Mouse (Mus musculus): ENCODE data around the gene Slc25a4.
"Not testable (repeated sequence)": the region's sequence is repeated elsewhere in the genome, so short reads cannot be mapped to it uniquely, and the experiment has no call there.

Gene Slc25a4

GRCm38 (mm10) chr8:46210404-46211315 is at the start of gene Slc25a4:
TSS of gene Slc25a4 (minus strand) at chr8:46211284.
- DNase-seq (ENCODE audit: low read depth, low spot score), result peak; percentile 97

GRCm38 (mm10) chr8:46257921-46258682 is 47.0 kb upstream of the Slc25a4 start:
- DNase-seq (ENCODE audit: low read depth, low spot score), result no peak

DNA sequence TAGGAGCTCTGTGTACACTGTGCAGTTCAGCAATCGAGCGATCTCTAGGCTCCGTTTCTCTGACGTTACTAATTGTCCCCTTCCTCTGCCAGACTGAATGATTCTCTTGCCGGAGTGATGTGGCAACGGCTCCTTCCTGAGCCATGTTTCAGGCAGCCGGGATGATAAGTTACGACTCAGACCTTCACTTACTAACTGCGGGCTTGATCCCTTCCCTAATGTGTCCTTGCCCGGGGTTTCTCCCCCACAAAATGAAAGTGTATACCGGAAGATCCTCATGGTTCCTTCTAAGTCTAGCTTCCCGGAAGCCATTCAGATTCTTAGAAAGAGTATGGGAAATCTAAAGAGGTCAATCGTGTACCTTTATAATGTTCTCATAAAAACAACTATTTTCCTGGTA is 41.4 kb upstream of the Slc25a4 start:
- DNase-seq (ENCODE audit: low read depth, low spot score), result no peak

GRCm38 (mm10) chr8:46251561-46251960 is 40.5 kb upstream of the Slc25a4 start:
- DNase-seq (ENCODE audit: low read depth, low spot score), result no peak

- no peak for DNase-seq (ENCODE audit: low read depth, low spot score)
Measured at GRCm38 (mm10) chr8:46246346-46246745, 35.3 kb upstream of the Slc25a4 start.

DNA sequence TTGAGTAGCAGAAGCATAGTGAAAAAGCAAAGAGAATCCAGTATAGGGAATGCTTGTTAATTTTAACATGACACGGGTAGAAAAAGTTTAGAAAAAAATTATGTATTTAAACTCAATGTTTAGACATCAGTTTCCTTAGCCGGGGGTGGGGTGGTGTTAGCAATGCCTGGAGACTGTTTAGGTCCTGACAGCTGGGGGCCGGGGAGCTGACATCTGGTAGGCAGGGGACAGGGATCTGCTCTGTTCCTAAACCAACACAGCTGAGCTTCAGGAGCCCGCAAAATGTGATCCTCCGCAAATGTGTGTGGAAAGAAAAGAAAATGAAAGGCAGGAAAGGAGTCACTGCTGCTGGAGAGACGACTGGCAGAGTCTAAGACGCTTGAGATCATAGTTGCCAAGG is 31.9 kb upstream of the Slc25a4 start:
- no peak for DNase-seq (ENCODE audit: low read depth, low spot score)

GRCm38 (mm10) chr8:46241568-46242374 is 30.7 kb upstream of the Slc25a4 start:
- peak; percentile 75 for DNase-seq (ENCODE audit: low read depth, low spot score)

- peak; percentile 46 for DNase-seq (ENCODE audit: low read depth, low spot score)
Measured at GRCm38 (mm10) chr8:46236441-46237223, 25.5 kb upstream of the Slc25a4 start.

GRCm38 (mm10) chr8:46234736-46235135 is 23.7 kb upstream of the Slc25a4 start:
- DNase-seq (ENCODE audit: low read depth, low spot score), result no peak

- DNase-seq (ENCODE audit: low read depth, low spot score), result no peak
Measured at GRCm38 (mm10) chr8:46232798-46233197, 21.7 kb upstream of the Slc25a4 start.

DNA sequence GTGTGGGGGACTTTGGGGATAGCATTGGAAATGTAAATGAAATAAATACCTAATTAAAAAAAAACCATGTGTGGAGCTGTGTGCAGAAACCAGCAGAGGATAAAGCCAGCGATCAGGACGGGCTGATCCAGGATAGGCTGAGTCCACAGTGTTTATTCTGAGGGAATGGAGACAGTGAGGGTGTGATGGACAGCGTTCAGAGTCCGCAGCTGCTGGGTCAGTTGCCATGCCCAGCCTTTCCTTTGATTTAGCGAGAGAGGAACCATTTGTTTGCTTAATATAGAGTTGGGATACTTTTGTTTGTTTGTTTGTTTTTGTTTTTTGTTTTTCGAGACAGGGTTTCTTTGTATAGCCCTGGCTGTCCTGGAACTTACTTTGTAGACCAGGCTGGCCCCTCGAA is 20.9 kb upstream of the Slc25a4 start:
- DNase-seq (ENCODE audit: low read depth, low spot score), result not testable (repeated sequence)

DNA sequence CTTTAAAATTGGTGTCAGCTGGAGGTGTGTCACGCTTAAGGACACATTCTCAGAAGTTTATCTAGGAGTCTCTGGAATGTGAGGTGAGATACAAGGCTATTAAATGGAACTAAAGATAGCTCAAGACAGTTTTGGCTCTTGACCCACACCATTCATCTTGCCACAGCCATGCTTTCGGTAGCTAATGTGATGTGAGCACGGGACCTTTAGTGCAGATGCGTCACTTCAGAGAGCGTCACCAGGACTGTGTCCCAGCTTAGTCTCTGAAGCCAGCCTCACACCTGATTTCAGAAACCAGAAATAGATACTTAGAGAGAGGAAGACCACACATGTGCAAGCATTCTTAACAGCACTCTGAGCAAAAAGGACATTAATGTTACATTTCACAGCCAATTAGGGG is 15.5 kb upstream of the Slc25a4 start:
- DNase-seq (ENCODE audit: low read depth, low spot score), result no peak

DNA sequence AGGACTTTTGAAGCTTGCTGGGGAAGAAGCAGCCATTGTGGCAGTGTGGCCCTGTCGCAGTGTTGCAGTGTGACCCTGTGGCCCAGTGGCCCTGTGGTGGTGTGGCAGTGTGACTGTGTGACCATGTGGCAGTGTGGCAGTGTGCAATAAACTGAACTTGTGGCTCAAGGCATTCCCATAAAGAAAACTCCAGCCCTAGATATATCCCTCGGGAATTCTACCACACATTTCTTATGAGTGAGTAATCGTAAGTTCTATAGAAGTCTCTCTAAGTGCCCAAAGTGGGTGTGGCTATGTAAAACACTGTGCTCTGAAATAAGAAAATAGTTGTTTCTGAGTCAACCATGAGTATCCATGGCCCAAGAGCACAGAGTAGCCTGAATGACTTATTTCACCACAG is 14.4 kb upstream of the Slc25a4 start:
- DNase-seq (ENCODE audit: low read depth, low spot score), result no peak

GRCm38 (mm10) chr8:46220566-46220965 is 9.5 kb upstream of the Slc25a4 start:
- DNase-seq (ENCODE audit: low read depth, low spot score), result no peak

- no peak for DNase-seq (ENCODE audit: low read depth, low spot score)
Measured at GRCm38 (mm10) chr8:46216838-46217237, 5.8 kb upstream of the Slc25a4 start.

GRCm38 (mm10) chr8:46213971-46214480 is 2.9 kb upstream of the Slc25a4 start:
- no peak for DNase-seq (ENCODE audit: low read depth, low spot score)

GRCm38 (mm10) chr8:46212194-46212593 is 1.1 kb upstream of the Slc25a4 start:
- DNase-seq (ENCODE audit: low read depth, low spot score), result no peak

- no peak for DNase-seq (ENCODE audit: low read depth, low spot score)
Measured at GRCm38 (mm10) chr8:46211611-46212071, 557 bp upstream of the Slc25a4 start.

- DNase-seq (ENCODE audit: low read depth, low spot score), result no peak
Measured at GRCm38 (mm10) chr8:46209057-46209456, 2.0 kb downstream of the Slc25a4 start.

DNA sequence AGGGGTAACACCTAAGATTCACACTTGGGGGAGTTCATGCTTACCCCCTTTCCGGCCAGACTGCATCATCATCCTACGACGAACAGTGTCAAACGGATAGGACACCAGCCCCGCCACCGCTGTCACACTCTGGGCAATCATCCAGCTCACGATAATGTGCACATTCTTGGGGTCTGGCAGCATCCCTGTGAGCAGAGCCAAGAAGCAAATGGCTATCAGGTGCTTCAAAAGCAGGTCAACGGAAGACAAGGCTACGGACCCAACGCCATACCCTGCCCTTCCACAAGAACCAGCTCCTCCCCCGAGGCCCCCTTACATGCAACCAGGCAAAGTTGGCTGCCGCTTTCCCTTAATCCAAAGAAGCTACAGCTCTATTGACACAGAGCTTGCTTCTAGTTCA is 2.7 kb downstream of the Slc25a4 start:
- no peak for DNase-seq (ENCODE audit: low read depth, low spot score)

GRCm38 (mm10) chr8:46206107-46206506 is 5.0 kb downstream of the Slc25a4 start:
- no peak for DNase-seq (ENCODE audit: low read depth, low spot score)

Data from A20 (cell line).